Mouse (Mus musculus) C2C12 (cell line): ENCODE measurements around the gene Slc12a7.

Source experiments
- CTCF ChIP-seq: IDR thresholded peaks from one replicate; pipeline ENCODE4 v1.5.1; 2011; ENCODE audit not compliant: control insufficient read depth, insufficient read depth, insufficient read length
- USF1 ChIP-seq: IDR thresholded peaks from one replicate; pipeline ENCODE4 v1.6.1; 2011; ENCODE audit warnings: low read depth, mild to moderate bottlenecking, control low read depth, moderate library complexity

DNA sequence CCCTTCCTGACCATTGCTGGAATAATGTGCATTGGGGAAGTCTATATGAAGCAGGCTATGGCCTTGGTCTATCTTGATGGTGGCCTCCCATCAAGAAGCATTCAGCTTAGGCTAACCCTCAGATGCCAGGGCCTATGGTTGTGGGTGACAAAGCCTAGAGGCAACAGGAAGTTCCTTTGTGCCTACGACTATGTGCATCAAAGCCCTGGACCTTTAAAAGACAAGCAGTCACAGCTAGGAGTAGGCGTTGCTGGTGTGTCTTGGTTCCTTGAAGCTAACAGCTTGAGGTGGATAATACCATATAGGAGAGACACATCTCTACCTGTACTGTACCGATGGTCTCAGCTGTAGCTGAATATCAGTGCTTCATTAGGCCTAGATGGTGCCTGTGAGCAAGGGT, 27.2 kb downstream of the Slc12a7 start:
- TF ChIP-seq CTCF = no peak
- TF ChIP-seq USF1 = no peak
